Mouse (Mus musculus): ENCODE results near the gene Brd2. TPM values are rescaled to one million over a fixed set of nuclear protein-coding genes. Genes with fewer than 3 reads are reported as not detected.

Brd2 gene
- total and polyA plus RNA-seq, 3 experiments, result 214 to 336 (median 298) TPM

DNA sequence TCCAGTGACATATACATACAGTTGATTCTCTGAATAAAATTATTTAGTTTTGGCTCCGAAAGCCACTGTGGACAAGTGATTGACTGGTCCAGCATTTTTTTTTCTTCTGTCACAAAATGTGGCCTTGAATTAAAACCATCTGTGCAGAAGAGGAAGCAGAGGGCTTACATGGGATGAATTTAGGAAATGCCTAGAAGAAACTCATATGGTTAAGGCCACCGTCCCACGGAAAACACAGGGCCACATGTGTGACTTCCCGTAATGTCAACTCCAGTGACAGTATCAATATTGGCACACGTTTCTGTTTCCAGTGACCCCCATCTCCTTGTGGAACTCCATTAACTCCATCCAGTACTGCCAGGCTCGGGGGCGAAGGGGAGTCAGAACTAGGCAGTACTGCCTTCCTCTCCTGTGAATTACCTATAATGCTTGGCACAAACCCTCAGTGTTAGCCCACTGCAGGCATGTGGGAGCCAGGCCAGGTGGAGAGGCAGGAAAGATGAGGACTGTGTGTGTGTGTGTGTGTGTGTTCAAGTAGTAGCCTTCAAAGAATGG is 20.1 kb upstream of the Brd2 start:
- ATAC-seq (ENCODE audit: extremely low read depth, insufficient number of reproducible peaks, low FRiP score, poor library complexity, severe bottlenecking) (no peak), DNase-seq (ENCODE audit: low spot score) (no peak)
- Histone ChIP-seq H3K9me3 (replicated peaks) (no peaks in the 10 kb centered on the region), H3K27me3 (ENCODE audit: insufficient read depth, low read length) (peaks cover 56% of the 10 kb centered on the region), H3K4me3 (ENCODE audit: low read depth, low read length) (no peak overlapping the region), H3K4me1 (ENCODE audit: insufficient read depth, low read depth, low read length) (peaks cover 6% of the 10 kb centered on the region), H3K36me3 (replicated peaks) (no peaks in the 10 kb centered on the region)
- TF ChIP-seq GATA2 (IDR thresholded peaks at IDR 0.05; ENCODE audit: borderline replicate concordance, low read depth, low read length) (no peak), CTCF (IDR thresholded peaks at IDR 0.05; ENCODE audit: low read depth, low read length) (no peak), TAL1 (conservative IDR thresholded peaks at IDR 0.05; ENCODE audit: low read depth, low read length) (no peak), GATA1 (IDR thresholded peaks at IDR 0.05; ENCODE audit: borderline replicate concordance, low read length) (no peak), POLR2AphosphoS5 (IDR thresholded peaks at IDR 0.05; ENCODE audit: insufficient replicate concordance, low read depth, low read length) (no peak)

DNA sequence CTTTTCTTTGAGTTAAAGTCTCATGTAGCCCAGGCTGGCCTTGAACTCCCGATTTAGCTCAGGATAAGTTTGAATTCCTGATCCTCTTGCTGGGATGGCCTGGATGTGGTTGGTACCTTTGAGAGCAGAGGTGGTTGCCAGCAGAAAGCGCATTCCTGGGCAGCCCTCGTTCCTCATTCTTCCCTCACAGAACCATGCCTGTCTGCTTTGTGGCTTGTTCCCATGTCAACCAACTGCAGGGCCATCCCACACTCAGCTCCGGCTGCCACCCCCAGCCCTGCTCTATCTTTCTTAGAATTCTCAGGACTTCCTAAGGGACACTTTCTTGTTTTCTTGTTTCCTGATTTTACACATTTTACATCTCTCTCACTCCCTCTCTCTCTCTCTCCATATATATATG is 19.0 kb upstream of the Brd2 start:
- no peak for ATAC-seq (ENCODE audit: extremely low read depth, insufficient number of reproducible peaks, low FRiP score, poor library complexity, severe bottlenecking)

DNA sequence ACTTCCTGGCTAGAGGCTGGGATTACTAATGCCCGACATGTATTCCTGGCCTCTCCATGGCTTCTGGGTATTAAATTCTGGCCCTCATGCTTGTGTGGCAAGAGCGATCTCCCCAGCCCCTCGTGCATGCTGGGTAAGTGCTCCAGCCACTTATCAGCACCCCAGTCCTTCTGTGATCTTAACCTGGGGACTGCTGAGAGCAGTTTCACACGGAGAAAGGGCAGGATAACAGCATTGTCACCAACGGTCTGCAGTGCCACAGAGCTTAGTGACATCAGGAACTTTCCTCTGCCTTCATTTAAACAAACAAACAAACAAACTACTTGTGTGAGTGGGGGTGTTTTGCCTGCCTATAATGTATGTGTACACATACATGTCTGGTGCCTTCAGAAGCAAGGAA is 17.8 kb upstream of the Brd2 start:
- Histone ChIP-seq H3K9me3 (replicated peaks) (no peaks in the 10 kb centered on the region), H3K36me3 (replicated peaks) (no peaks in the 10 kb centered on the region), H3K4me3 (ENCODE audit: low read depth, low read length) (no peak overlapping the region), H3K27me3 (ENCODE audit: insufficient read depth, low read length) (peaks cover 69% of the 10 kb centered on the region), H3K4me1 (ENCODE audit: insufficient read depth, low read depth, low read length) (peaks cover 13% of the 10 kb centered on the region)
- ATAC-seq (ENCODE audit: extremely low read depth, insufficient number of reproducible peaks, low FRiP score, poor library complexity, severe bottlenecking) (no peak), DNase-seq (ENCODE audit: low spot score) (no peak)
- TF ChIP-seq TAL1 (conservative IDR thresholded peaks at IDR 0.05; ENCODE audit: low read depth, low read length) (no peak), POLR2AphosphoS5 (IDR thresholded peaks at IDR 0.05; ENCODE audit: insufficient replicate concordance, low read depth, low read length) (no peak), GATA2 (IDR thresholded peaks at IDR 0.05; ENCODE audit: borderline replicate concordance, low read depth, low read length) (no peak), CTCF (IDR thresholded peaks at IDR 0.05; ENCODE audit: low read depth, low read length) (no peak), GATA1 (IDR thresholded peaks at IDR 0.05; ENCODE audit: borderline replicate concordance, low read length) (no peak)

More for the DNA sequence above, 19.0 kb upstream of the Brd2 start:
- Histone ChIP-seq H3K36me3 (replicated peaks) (no peaks in the 10 kb centered on the region), H3K4me3 (ENCODE audit: low read depth, low read length) (no peak overlapping the region), H3K4me1 (ENCODE audit: insufficient read depth, low read depth, low read length) (peaks cover 6% of the 10 kb centered on the region), H3K9me3 (replicated peaks) (no peaks in the 10 kb centered on the region), H3K27me3 (ENCODE audit: insufficient read depth, low read length) (peaks cover 66% of the 10 kb centered on the region)
- no peak for TF ChIP-seq TAL1 (conservative IDR thresholded peaks at IDR 0.05; ENCODE audit: low read depth, low read length)
- no peak for TF ChIP-seq CTCF (IDR thresholded peaks at IDR 0.05; ENCODE audit: low read depth, low read length)
- no peak for TF ChIP-seq POLR2AphosphoS5 (IDR thresholded peaks at IDR 0.05; ENCODE audit: insufficient replicate concordance, low read depth, low read length)
- TF ChIP-seq GATA2 (IDR thresholded peaks at IDR 0.05; ENCODE audit: borderline replicate concordance, low read depth, low read length), result no peak
- TF ChIP-seq GATA1 (IDR thresholded peaks at IDR 0.05; ENCODE audit: borderline replicate concordance, low read length), result no peak
- no peak for DNase-seq (ENCODE audit: low spot score)

DNA sequence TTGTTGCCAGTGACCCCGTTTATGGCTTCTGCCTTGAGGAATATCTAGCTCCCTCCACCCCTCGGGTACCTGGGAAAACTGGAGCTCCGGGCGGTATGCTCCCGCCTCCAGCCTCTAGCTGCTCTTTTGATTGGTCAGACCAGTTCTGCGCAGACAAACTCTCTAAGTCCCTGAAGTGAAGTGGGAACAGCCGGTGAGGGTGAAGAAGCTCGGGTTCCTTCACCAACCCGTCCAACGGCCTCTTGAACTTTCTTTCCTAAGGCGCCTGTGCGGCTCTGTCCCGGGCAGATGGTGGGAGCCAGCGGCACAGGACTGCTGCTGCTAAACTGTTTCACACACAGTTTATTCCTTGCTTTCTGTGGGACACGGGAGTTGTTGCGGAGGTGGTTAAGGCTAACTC is 17.0 kb upstream of the Brd2 start:
- ATAC-seq (ENCODE audit: extremely low read depth, insufficient number of reproducible peaks, low FRiP score, poor library complexity, severe bottlenecking), result no peak
- H3K4me1 ChIP-seq (ENCODE audit: insufficient read depth, low read depth, low read length), result peaks cover 18% of the 10 kb centered on the region

DNA sequence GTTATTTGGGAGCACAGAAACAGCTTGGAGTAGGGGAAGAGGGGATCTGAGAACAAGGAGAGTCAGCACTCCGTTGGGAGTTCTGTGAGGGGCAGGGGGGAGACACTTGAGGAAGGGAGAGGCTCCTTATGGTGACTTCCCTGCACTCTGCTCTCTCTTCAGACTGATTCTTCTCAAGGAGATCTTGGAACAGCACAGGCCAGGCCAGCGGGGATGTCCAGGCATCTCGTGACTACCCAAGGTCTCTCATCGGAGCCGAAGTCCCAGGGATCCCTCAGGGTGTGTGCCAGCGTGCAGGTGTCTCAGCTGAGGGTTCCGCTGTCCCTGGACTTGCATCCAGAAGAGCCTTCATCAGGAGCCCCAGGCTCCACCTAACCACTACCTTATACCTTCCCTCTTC is 16.2 kb upstream of the Brd2 start:
- TF ChIP-seq TAL1 (conservative IDR thresholded peaks at IDR 0.05; ENCODE audit: low read depth, low read length) (no peak), CTCF (IDR thresholded peaks at IDR 0.05; ENCODE audit: low read depth, low read length) (no peak), GATA2 (IDR thresholded peaks at IDR 0.05; ENCODE audit: borderline replicate concordance, low read depth, low read length) (no peak), GATA1 (IDR thresholded peaks at IDR 0.05; ENCODE audit: borderline replicate concordance, low read length) (no peak), POLR2AphosphoS5 (IDR thresholded peaks at IDR 0.05; ENCODE audit: insufficient replicate concordance, low read depth, low read length) (no peak)
- H3K9me3 ChIP-seq (replicated peaks), result no peaks in the 10 kb centered on the region
- H3K36me3 ChIP-seq (replicated peaks), result no peaks in the 10 kb centered on the region
- no peak overlapping the region for H3K4me3 ChIP-seq (ENCODE audit: low read depth, low read length)
- H3K4me1 ChIP-seq (ENCODE audit: insufficient read depth, low read depth, low read length), result peaks cover 21% of the 10 kb centered on the region
- DNase-seq (ENCODE audit: low spot score) (no peak), ATAC-seq (ENCODE audit: extremely low read depth, insufficient number of reproducible peaks, low FRiP score, poor library complexity, severe bottlenecking) (no peak)
- H3K27me3 ChIP-seq (ENCODE audit: insufficient read depth, low read length), result peaks cover 71% of the 10 kb centered on the region

More for the DNA sequence above, 17.0 kb upstream of the Brd2 start:
- H3K27me3 ChIP-seq (ENCODE audit: insufficient read depth, low read length), result peaks cover 66% of the 10 kb centered on the region
- DNase-seq (ENCODE audit: low spot score), result no peak
- TF ChIP-seq TAL1 (conservative IDR thresholded peaks at IDR 0.05; ENCODE audit: low read depth, low read length), result no peak
- TF ChIP-seq POLR2AphosphoS5 (IDR thresholded peaks at IDR 0.05; ENCODE audit: insufficient replicate concordance, low read depth, low read length), result no peak
- TF ChIP-seq CTCF (IDR thresholded peaks at IDR 0.05; ENCODE audit: low read depth, low read length), result no peak
- TF ChIP-seq GATA2 (IDR thresholded peaks at IDR 0.05; ENCODE audit: borderline replicate concordance, low read depth, low read length), result no peak
- TF ChIP-seq GATA1 (IDR thresholded peaks at IDR 0.05; ENCODE audit: borderline replicate concordance, low read length), result no peak
- no peaks in the 10 kb centered on the region for H3K36me3 ChIP-seq (replicated peaks)
- no peaks in the 10 kb centered on the region for H3K9me3 ChIP-seq (replicated peaks)
- no peak overlapping the region for H3K4me3 ChIP-seq (ENCODE audit: low read depth, low read length)

GRCm38 (mm10) chr17:34137601-34138000 is 15.2 kb upstream of the Brd2 start:
- no peak for ATAC-seq (ENCODE audit: extremely low read depth, insufficient number of reproducible peaks, low FRiP score, poor library complexity, severe bottlenecking)
- H3K4me1 ChIP-seq (ENCODE audit: insufficient read depth, low read depth, low read length), result peaks cover 15% of the 10 kb centered on the region

More at GRCm38 (mm10) chr17:34137601-34138000, 15.2 kb upstream of the Brd2 start:
- DNase-seq (ENCODE audit: low spot score), result no peak
- Histone ChIP-seq H3K27me3 (ENCODE audit: insufficient read depth, low read length) (peaks cover 73% of the 10 kb centered on the region), H3K9me3 (replicated peaks) (no peaks in the 10 kb centered on the region), H3K4me3 (ENCODE audit: low read depth, low read length) (no peak overlapping the region), H3K36me3 (replicated peaks) (no peaks in the 10 kb centered on the region)
- no peak for TF ChIP-seq POLR2AphosphoS5 (IDR thresholded peaks at IDR 0.05; ENCODE audit: insufficient replicate concordance, low read depth, low read length)
- no peak for TF ChIP-seq TAL1 (conservative IDR thresholded peaks at IDR 0.05; ENCODE audit: low read depth, low read length)
- no peak for TF ChIP-seq GATA2 (IDR thresholded peaks at IDR 0.05; ENCODE audit: borderline replicate concordance, low read depth, low read length)
- no peak for TF ChIP-seq CTCF (IDR thresholded peaks at IDR 0.05; ENCODE audit: low read depth, low read length)
- TF ChIP-seq GATA1 (IDR thresholded peaks at IDR 0.05; ENCODE audit: borderline replicate concordance, low read length), result no peak

Data from G1E (cell line).